In the genomic region with DNA sequence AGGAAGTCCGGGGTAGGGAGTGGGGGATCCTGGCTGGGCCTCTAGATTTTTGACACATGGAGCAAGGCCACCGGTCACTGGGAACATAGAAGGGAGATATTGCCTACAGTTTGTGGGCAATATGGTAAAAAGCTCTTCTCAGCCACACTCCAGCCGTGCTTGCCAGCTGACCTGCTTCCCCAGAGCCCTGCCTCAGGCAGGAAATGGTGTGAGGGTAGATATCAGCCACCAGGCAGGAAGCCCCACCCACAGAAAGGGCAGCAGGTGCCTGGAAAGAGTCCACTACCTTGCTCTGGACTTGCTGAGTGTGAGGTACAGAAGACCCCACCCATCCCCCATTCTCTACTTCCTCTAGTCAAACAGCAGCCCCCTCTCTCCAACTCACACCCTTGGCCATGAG, we compare ENCODE assay signal across 9 mouse cellular contexts.
DNase-seq lines count a peak whose midpoint lies in the region; ATAC-seq lines count a peak whose summit lies in the region.
"Had no signal": no experiment of that assay in that cellular context is flagged by ENCODE, and none has a peak within 500 bp of the region (broad histone marks: within the 10 kb centered on the region; RNA-seq: fewer than 3 reads in every experiment).

No protein-coding gene starts in this region.

- no peak for ATAC-seq in midbrain, embryonic 16.5 days

- no peak overlapping the region for H3K9ac ChIP-seq in midbrain, embryonic 16.5 days (ENCODE audit: low read depth, low read length)
- H3K9ac ChIP-seq: midbrain, embryonic 12.5 days had no signal

- H3K4me1 ChIP-seq in megakaryocyte, embryonic 14.5 days, result peaks cover 63% of the 10 kb centered on the region
- H3K4me1 ChIP-seq in midbrain, embryonic 16.5 days (ENCODE audit: control insufficient read depth, insufficient read depth, low read length), result no peaks in the 10 kb centered on the region
- H3K4me1 ChIP-seq: midbrain, embryonic 12.5 days had no signal

- peak; percentile 12 for DNase-seq in T-cell, adult 2 months (ENCODE audit: low spot score)
- DNase-seq in heart, adult 9 months (ENCODE audit: low spot score in 2 of 2), result peak; percentile 74 to 88
- DNase-seq in kidney, postnatal 10 days, result peak; percentile 61
- DNase-seq in right cerebral cortex, postnatal 10 days (ENCODE audit: low spot score in 2 of 2), result no peak
- no peak for DNase-seq in retina, postnatal 1 day
- DNase-seq in layer of hippocampus, postnatal 10 days (ENCODE audit: low spot score in 2 of 2), result no peak

- H3K27me3 ChIP-seq in megakaryocyte, embryonic 14.5 days (replicated peaks), result peaks cover 60% of the 10 kb centered on the region
- H3K27me3 ChIP-seq in midbrain, embryonic 16.5 days (ENCODE audit: control insufficient read depth, insufficient read depth, low read depth, low read length), result no peaks in the 10 kb centered on the region
- H3K27me3 ChIP-seq: midbrain, embryonic 12.5 days had no signal

- 89% methylated on average over 3 of the region's 3 CpGs for WGBS in midbrain, embryonic 16.5 days

- no peaks in the 10 kb centered on the region for H3K36me3 ChIP-seq in megakaryocyte, embryonic 14.5 days (replicated peaks; ENCODE audit: low read length)
- no peaks in the 10 kb centered on the region for H3K36me3 ChIP-seq in midbrain, embryonic 16.5 days (ENCODE audit: control insufficient read depth, insufficient read depth, low read length)
- H3K36me3 ChIP-seq: midbrain, embryonic 12.5 days had no signal

- no peak overlapping the region for H3K27ac ChIP-seq in midbrain, embryonic 16.5 days (ENCODE audit: low read length)
- H3K27ac ChIP-seq: midbrain, embryonic 12.5 days had no signal

- H3K4me3 ChIP-seq in megakaryocyte, embryonic 14.5 days (replicated peaks), result peak overlapping the region; percentile 44
- no peak overlapping the region for H3K4me3 ChIP-seq in midbrain, embryonic 16.5 days (ENCODE audit: low read depth, low read length)
- H3K4me3 ChIP-seq: midbrain, embryonic 12.5 days had no signal

- no peak overlapping the region for H3K4me2 ChIP-seq in midbrain, embryonic 16.5 days (ENCODE audit: low read length)
- H3K4me2 ChIP-seq: midbrain, embryonic 12.5 days had no signal

- H3K9me3 ChIP-seq in megakaryocyte, embryonic 14.5 days, result no peaks in the 10 kb centered on the region
- no peaks in the 10 kb centered on the region for H3K9me3 ChIP-seq in midbrain, embryonic 16.5 days (replicated peaks; ENCODE audit: control insufficient read depth, low read length, poor library complexity, severe bottlenecking)
- H3K9me3 ChIP-seq: midbrain, embryonic 12.5 days had no signal

Comparison
In these comparisons a context has a peak if more than half of its experiments do, and no peak if none do; other contexts are left out.
1. DNase-seq: peak in T-cell, adult 2 months (single experiment), heart, adult 9 months (2 of 2) and kidney, postnatal 10 days (single experiment); none in right cerebral cortex, postnatal 10 days (0 of 2), retina, postnatal 1 day (single experiment) and layer of hippocampus, postnatal 10 days (0 of 2).